Mouse (Mus musculus): ENCODE results near the gene Gm49721. TPM values are rescaled to one million over a fixed set of nuclear protein-coding genes. Genes with fewer than 3 reads are reported as not detected.
"Not testable (repeated sequence)": the region's sequence is repeated elsewhere in the genome, so short reads cannot be mapped to it uniquely, and the experiment has no call there.

Gene Gm49721
- total and polyA plus RNA-seq, 3 experiments, result 0.31 to 4.4 (median 0.63) TPM

DNA sequence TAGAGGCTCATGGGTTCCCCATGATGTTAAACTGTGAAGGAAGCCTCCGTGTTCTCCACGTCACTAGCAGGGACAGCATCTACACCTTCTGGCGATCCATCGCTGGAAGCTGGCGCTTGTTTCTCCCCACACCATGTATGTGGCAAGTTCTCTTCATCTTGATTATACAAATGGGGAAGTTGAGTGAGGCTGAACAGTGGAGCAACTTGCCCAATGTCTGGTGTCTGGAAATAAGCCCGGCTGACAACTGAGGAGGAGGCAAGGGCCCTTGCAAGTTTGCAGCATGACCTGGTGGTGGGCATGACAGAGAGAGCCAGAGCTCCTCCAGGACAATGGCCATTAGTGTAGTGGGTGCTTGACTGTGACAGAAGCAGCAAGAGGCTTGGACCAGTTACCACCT lies 96.8 kb downstream of the Gm49721 start:
- DNase-seq, result not testable (repeated sequence)

DNA sequence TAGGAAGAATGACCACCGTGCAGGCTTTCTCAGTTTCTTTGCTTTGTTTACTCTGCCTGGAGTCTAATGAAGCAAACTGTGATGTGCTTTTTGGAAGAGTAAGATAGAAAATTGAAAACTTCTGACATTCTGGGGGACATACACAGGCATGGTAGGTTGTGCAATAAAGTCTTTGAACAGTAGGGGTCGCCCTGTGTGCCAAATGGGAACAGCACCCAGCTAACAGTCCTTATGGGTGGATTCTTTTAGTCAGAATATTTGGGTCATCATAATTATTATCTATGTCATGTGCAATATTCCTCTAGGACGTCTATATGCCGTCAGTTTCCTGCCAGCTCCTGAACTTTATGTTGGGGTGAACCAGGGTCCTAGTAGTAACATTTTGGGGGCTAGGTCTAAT lies 100.9 kb downstream of the Gm49721 start:
- peak; percentile 50 for DNase-seq

DNA sequence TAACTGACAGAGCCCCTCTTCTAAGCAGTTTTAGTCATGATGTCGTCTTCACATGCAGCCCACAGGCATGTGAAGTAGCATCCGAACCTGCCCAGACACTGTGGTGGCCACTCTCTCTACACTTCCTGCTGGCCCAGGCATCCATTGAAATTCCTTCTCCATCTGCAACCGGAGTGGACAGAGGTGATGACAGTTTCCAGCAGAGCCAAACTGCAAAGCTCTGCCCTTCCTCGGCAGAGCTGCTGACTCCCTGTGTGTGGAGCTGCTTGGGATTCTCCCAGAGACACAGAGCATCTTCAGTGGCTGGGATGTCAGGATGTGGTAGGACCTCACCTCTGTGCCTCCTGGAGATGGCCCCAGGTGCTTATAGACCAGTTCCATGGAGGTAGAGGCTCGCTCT lies 105.8 kb downstream of the Gm49721 start:
- not testable (repeated sequence) for DNase-seq

DNA sequence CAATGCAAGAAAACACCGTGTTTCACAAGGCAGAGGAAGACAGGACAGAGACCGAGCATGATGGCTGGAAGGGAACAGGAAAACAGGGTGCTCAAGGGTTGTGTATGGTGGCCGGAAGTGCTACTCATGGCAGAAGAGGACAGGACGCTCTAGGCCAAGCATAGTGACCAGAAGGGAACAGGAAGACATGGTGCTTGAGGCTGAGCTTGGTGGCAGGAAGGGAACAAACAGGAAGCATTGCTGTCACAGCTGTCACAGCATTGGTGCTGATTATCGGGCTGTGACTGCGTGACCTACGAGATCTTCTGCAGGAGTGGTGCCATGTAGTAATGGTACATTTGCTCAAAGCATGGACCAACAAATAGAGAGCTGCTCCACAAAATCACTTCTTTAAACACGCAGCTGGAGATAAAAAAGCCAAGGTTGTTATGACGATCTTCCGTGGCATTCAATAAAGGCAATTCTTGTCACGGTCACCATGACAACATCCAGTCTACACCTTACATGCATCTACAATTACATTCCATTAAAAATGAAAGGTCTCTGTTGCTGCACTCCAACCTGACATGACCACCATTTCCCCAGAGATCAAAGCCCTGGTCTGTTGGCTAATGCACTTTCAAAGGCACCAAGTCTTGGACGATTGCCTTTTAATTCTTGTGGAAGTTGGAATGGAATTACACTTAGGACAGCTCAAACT lies 106.9 kb downstream of the Gm49721 start:
- DNase-seq, result not testable (repeated sequence)

DNA sequence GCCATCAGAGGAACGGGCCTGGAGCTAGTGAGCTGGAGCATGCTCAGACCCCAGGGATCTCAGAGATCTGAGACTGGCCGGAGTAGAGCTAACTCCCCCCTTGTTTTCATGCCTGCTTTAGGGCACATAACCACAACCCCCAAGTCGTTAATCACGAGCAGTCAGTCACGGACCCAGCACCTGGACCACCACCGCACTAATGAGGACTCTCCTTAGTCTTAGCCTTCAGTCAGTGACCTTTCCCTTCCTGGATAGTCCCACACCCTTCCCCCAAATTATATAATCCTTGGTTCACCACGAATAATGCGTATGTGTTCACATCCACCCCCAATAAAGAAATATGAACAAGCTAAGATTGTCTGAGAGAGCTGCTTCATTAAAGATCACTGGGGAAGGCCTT lies 108.1 kb downstream of the Gm49721 start:
- not testable (repeated sequence) for DNase-seq

Other genes with a start within 250 kb of the Gm49721 start
- gene Ezr, start 196.1 kb upstream of the Gm49721 start, total RNA-seq (2021), result 10 to 100 TPM; 23.2 to 27.3 TPM
- gene Ezr, start 196.1 kb upstream of the Gm49721 start, polyA plus RNA-seq (2012; rRNA removed), result 5.6 and 6.2 TPM in 2 replicates
- 10 to 100 TPM; 40.9 to 49.0 TPM for gene Rsph3b, start 30.2 kb upstream of the Gm49721 start, total RNA-seq (2021)
- 46.6 and 48.9 TPM in 2 replicates for gene Rsph3b, start 30.2 kb upstream of the Gm49721 start, polyA plus RNA-seq (2012; rRNA removed)
- 10 to 100 TPM; 18.1 to 18.2 TPM for gene Tagap1, start 17.7 kb upstream of the Gm49721 start, total RNA-seq (2021)
- gene Tagap1, start 17.7 kb upstream of the Gm49721 start, polyA plus RNA-seq (2012; rRNA removed), result 6.3 and 8.1 TPM in 2 replicates
- 100 to 1,000 TPM; 458 to 572 TPM for gene Rnaset2b, start 8.3 kb upstream of the Gm49721 start, total RNA-seq (2021)
- gene Rnaset2b, start 8.3 kb upstream of the Gm49721 start, polyA plus RNA-seq (2012; rRNA removed), result 68.6 and 105 TPM in 2 replicates
- gene Gm1604a, start 46.7 kb downstream of the Gm49721 start, total RNA-seq (2021), result not detected
- gene Gm1604a, start 46.7 kb downstream of the Gm49721 start, polyA plus RNA-seq (2012; rRNA removed), result 0.28 TPM in 1 of 2 replicates, not detected in the other
- 10 to 100 TPM; 10.6 to 18.2 TPM for gene Rps6ka2, start 191.2 kb downstream of the Gm49721 start, total RNA-seq (2021)
- 7.6 and 10.2 TPM in 2 replicates for gene Rps6ka2, start 191.2 kb downstream of the Gm49721 start, polyA plus RNA-seq (2012; rRNA removed)

All from adrenal gland, adult 2 months (tissue).